21 mouse cellular contexts compared by ENCODE assay signal in the genomic region with DNA sequence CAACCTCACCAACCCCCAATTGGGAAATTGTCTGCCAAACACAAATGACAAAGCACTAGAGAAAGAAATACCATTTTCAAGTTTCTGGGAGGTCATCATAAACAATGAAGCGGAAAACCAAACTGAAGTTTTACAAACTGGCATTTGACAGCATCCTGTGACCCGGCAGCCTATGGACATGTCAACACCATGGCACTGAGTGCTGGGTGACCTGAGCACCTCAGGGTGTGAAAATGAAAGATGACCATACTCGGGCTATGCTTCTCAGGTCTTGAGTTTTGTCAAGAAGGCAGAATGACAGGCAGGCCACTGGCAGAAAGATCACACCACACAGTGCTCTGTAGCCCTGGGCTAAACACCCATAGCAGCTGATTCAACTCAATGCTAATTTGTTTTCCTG.
A peak's percentile ranks its signal among the peaks of the same experiment; 100 is the strongest.
DNase-seq lines count a peak whose midpoint lies in the region; ATAC-seq and TF ChIP-seq lines count a peak whose summit lies in the region.
"Had no signal": no experiment of that assay in that cellular context is flagged by ENCODE, and none has a peak within 500 bp of the region (broad histone marks: within the 10 kb centered on the region; RNA-seq: fewer than 3 reads in every experiment).

No protein-coding gene starts in this region.

- no peak overlapping the region for H3K9ac ChIP-seq in hindbrain, embryonic 13.5 days
- H3K9ac ChIP-seq in hindbrain, embryonic 14.5 days = no peak overlapping the region
- H3K9ac ChIP-seq in neural tube, embryonic 12.5 days = no peak overlapping the region
- no peak overlapping the region for H3K9ac ChIP-seq in neural tube, embryonic 14.5 days (replicated peaks; ENCODE audit: low read depth, low read length)
- H3K9ac ChIP-seq: embryonic facial prominence, embryonic 12.5 days; forebrain, embryonic 12.5 days; forebrain, postnatal 0 days had no signal

- WGBS in hindbrain, embryonic 13.5 days = 67% methylated on average over 3 of the region's 3 CpGs
- 67% methylated on average over 3 of the region's 3 CpGs for WGBS in hindbrain, embryonic 14.5 days
- WGBS in neural tube, embryonic 12.5 days = 71% methylated on average over 3 of the region's 3 CpGs
- 73% methylated on average over 3 of the region's 3 CpGs for WGBS in neural tube, embryonic 14.5 days
- WGBS in thymus, adult 2 months = 75% methylated on average over 3 of the region's 3 CpGs

- no peak overlapping the region for H3K4me3 ChIP-seq in hindbrain, embryonic 13.5 days
- H3K4me3 ChIP-seq in hindbrain, embryonic 14.5 days (replicated peaks; ENCODE audit: low read length) = no peak overlapping the region
- H3K4me3 ChIP-seq in neural tube, embryonic 12.5 days = no peak overlapping the region
- no peak overlapping the region for H3K4me3 ChIP-seq in neural tube, embryonic 14.5 days (ENCODE audit: low read depth, low read length)
- no peak overlapping the region for H3K4me3 ChIP-seq in thymus, adult 2 months (ENCODE audit: control insufficient read depth, insufficient read depth, low read length)
- H3K4me3 ChIP-seq: embryonic facial prominence, embryonic 10.5 days; embryonic facial prominence, embryonic 12.5 days; forebrain, embryonic 12.5 days had no signal

- no peaks in the 10 kb centered on the region for H3K27me3 ChIP-seq in hindbrain, embryonic 13.5 days
- H3K27me3 ChIP-seq in hindbrain, embryonic 14.5 days (ENCODE audit: control insufficient read depth, insufficient read depth, low read length) = no peaks in the 10 kb centered on the region
- H3K27me3 ChIP-seq in neural tube, embryonic 12.5 days (replicated peaks) = no peaks in the 10 kb centered on the region
- no peaks in the 10 kb centered on the region for H3K27me3 ChIP-seq in neural tube, embryonic 14.5 days (ENCODE audit: control insufficient read depth, insufficient read depth, low read length)
- H3K27me3 ChIP-seq in thymus, adult 2 months (ENCODE audit: control insufficient read depth, insufficient read depth, low read length) = no peaks in the 10 kb centered on the region
- H3K27me3 ChIP-seq: embryonic facial prominence, embryonic 12.5 days; forebrain, embryonic 12.5 days had no signal

- H3K27ac ChIP-seq in hindbrain, embryonic 13.5 days = no peak overlapping the region
- no peak overlapping the region for H3K27ac ChIP-seq in hindbrain, embryonic 14.5 days
- H3K27ac ChIP-seq in neural tube, embryonic 12.5 days = no peak overlapping the region
- H3K27ac ChIP-seq in neural tube, embryonic 14.5 days (ENCODE audit: low read depth, low read length) = no peak overlapping the region
- no peak overlapping the region for H3K27ac ChIP-seq in thymus, adult 2 months (ENCODE audit: control insufficient read depth, insufficient read depth, low read length)
- H3K27ac ChIP-seq: embryonic facial prominence, embryonic 10.5 days; embryonic facial prominence, embryonic 12.5 days; forebrain, embryonic 12.5 days had no signal

- DNase-seq in hindbrain, embryonic 14.5 days (ENCODE audit: low spot score) = no peak
- DNase-seq in neural tube, embryonic 10.5 days (ENCODE audit: extremely low spot score, low spot score) = no peak
- DNase-seq in retina, postnatal 1 day = peak; percentile 14
- no peak for DNase-seq in retina, embryonic 14.5 days (ENCODE audit: low spot score)
- no peak for DNase-seq in thymus, adult 2 months
- DNase-seq: adrenal gland, adult 2 months; adrenal gland, postnatal 10 days; adrenal gland, postnatal 25 days; cerebellum, adult 11-12 months; cerebellum, adult 2 months; cerebellum, adult 9-10 months; cerebellum, postnatal 10 days; cerebellum, postnatal 25 days; forebrain, postnatal 0 days had no signal

- H3K9me3 ChIP-seq in hindbrain, embryonic 13.5 days = no peaks in the 10 kb centered on the region
- no peaks in the 10 kb centered on the region for H3K9me3 ChIP-seq in hindbrain, embryonic 14.5 days (ENCODE audit: control insufficient read depth, low read length)
- H3K9me3 ChIP-seq in neural tube, embryonic 12.5 days = no peaks in the 10 kb centered on the region
- H3K9me3 ChIP-seq in neural tube, embryonic 14.5 days (ENCODE audit: control insufficient read depth, low read length) = no peaks in the 10 kb centered on the region
- H3K9me3 ChIP-seq: embryonic facial prominence, embryonic 10.5 days; embryonic facial prominence, embryonic 12.5 days; forebrain, embryonic 12.5 days had no signal

- 0 out of 2 replicates have a peak, but pooled peaks cover 2% of the 10 kb centered on the region for H3K4me1 ChIP-seq in hindbrain, embryonic 13.5 days (replicated peaks)
- H3K4me1 ChIP-seq in hindbrain, embryonic 14.5 days (replicated peaks; ENCODE audit: control insufficient read depth, insufficient read depth, low read length) = no peaks in the 10 kb centered on the region
- H3K4me1 ChIP-seq in neural tube, embryonic 12.5 days = no peaks in the 10 kb centered on the region
- H3K4me1 ChIP-seq in neural tube, embryonic 14.5 days (ENCODE audit: control insufficient read depth, insufficient read depth, low read length) = no peaks in the 10 kb centered on the region; the same call in 1 of the 2 replicates
- no peaks in the 10 kb centered on the region for H3K4me1 ChIP-seq in thymus, adult 2 months (replicated peaks; ENCODE audit: control insufficient read depth, insufficient read depth, low read length)
- H3K4me1 ChIP-seq: forebrain, embryonic 12.5 days had no signal

- TF ChIP-seq POLR2A in thymus, adult 2 months (IDR thresholded peaks at IDR 0.05; ENCODE audit: control insufficient read depth, extremely low read depth, insufficient read depth, low read length, poor library complexity) = no peak

- H3K36me3 ChIP-seq in hindbrain, embryonic 13.5 days = no peaks in the 10 kb centered on the region
- no peaks in the 10 kb centered on the region for H3K36me3 ChIP-seq in hindbrain, embryonic 14.5 days (replicated peaks; ENCODE audit: control insufficient read depth, insufficient read depth)
- H3K36me3 ChIP-seq in neural tube, embryonic 12.5 days = no peaks in the 10 kb centered on the region
- H3K36me3 ChIP-seq in neural tube, embryonic 14.5 days (ENCODE audit: control insufficient read depth, insufficient read depth, low read length) = no peaks in the 10 kb centered on the region
- no peaks in the 10 kb centered on the region for H3K36me3 ChIP-seq in thymus, adult 2 months (ENCODE audit: control insufficient read depth, insufficient read depth, low read length)
- H3K36me3 ChIP-seq: embryonic facial prominence, embryonic 10.5 days; embryonic facial prominence, embryonic 12.5 days; forebrain, embryonic 12.5 days had no signal

- H3K4me2 ChIP-seq in hindbrain, embryonic 13.5 days = no peak overlapping the region
- H3K4me2 ChIP-seq in hindbrain, embryonic 14.5 days (replicated peaks) = no peak overlapping the region
- H3K4me2 ChIP-seq in neural tube, embryonic 12.5 days (replicated peaks) = no peak overlapping the region
- H3K4me2 ChIP-seq in neural tube, embryonic 14.5 days (ENCODE audit: low read depth, low read length) = no peak overlapping the region
- H3K4me2 ChIP-seq: embryonic facial prominence, embryonic 12.5 days; forebrain, embryonic 12.5 days had no signal

- ATAC-seq in hindbrain, embryonic 13.5 days (ENCODE audit: low FRiP score) = peak; percentile 49; the same call in 1 of the 2 replicates
- ATAC-seq in hindbrain, embryonic 14.5 days (ENCODE audit: low FRiP score) = no peak
- ATAC-seq in neural tube, embryonic 12.5 days (ENCODE audit: low FRiP score, low read depth) = peak; percentile 46
- ATAC-seq in neural tube, embryonic 14.5 days (ENCODE audit: low read depth) = 0 out of 2 replicates have a peak, but pooled peaks have one; percentile 39
- ATAC-seq: forebrain, embryonic 14.5 days; forebrain, postnatal 0 days had no signal

- no peak for TF ChIP-seq CTCF in thymus, adult 2 months (IDR thresholded peaks at IDR 0.05; ENCODE audit: borderline replicate concordance, control insufficient read depth, extremely low read depth, insufficient read depth, low read length, poor library complexity)
